Mouse (Mus musculus) left cerebral cortex, postnatal 25 days (tissue): ENCODE measurements around the gene Gas7. TPM values are rescaled to one million over a fixed set of nuclear protein-coding genes. Genes with fewer than 3 reads are reported as not detected.

ENCODE experiments used
- DNase-seq, 2 experiments: peaks; one replicate each; pipeline ENCODE4 v3.0.0; 2022; ENCODE audit warnings: low spot score in 2 of 2, mixed read lengths in 1 of 2
- intact Hi-C: fragments of 180-260 bp; cut with DNase I; formaldehyde crosslinking; loops from one replicate; pipeline ENCODE4 v1.15.1; 2025
- total RNA-seq, 2 experiments: library from RNA; stranded (reverse); gene quantifications; 2 replicates each; pipeline ENCODE4 v1.2.3; 2021

Gene Gas7
- total RNA-seq, result 100 to 1,000 TPM; 544 to 566 TPM

DNA sequence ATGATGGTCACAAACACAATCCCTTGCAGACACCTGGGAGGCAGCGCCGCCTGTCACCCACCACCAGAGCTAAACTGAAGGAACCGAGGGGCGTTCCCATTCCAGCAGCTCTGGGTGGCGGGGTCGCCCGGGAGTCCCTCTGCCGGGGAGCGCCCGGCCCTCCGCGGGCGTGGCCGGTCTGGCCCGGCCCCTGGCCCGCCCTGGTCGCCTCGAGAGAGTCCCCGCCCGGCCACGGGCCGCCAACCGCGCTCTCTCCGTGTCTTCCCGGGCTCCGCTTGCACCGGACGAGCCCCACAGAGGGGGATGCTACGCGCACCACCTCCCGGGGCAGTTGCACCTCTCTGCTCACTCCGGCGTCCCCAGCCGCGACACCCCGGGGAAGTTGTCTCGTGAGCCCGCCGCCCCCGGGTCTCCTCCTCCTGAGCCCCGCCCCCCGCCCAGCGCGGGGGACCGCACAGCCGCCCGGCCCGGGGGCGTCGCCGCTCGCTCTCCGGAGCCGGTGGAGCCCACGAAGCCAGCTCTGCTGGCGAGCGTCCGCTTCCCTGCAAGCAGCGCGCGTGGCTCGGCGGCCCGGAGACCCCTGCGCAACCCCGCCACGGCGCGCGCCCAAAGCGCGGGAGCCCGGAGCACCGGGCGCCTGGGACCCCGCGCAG is at the start of gene Gas7:
Gas7 (plus strand) TSS at position 564 of the 653 bp plus-strand sequence.
- peak in 1 of 2 experiments; percentile 42 for DNase-seq
- intact Hi-C loops, result loop anchor here (5.0 kb wide), 3 partner anchors 83 to 343 kb away; no protein-coding TSS in a partner anchor

DNA sequence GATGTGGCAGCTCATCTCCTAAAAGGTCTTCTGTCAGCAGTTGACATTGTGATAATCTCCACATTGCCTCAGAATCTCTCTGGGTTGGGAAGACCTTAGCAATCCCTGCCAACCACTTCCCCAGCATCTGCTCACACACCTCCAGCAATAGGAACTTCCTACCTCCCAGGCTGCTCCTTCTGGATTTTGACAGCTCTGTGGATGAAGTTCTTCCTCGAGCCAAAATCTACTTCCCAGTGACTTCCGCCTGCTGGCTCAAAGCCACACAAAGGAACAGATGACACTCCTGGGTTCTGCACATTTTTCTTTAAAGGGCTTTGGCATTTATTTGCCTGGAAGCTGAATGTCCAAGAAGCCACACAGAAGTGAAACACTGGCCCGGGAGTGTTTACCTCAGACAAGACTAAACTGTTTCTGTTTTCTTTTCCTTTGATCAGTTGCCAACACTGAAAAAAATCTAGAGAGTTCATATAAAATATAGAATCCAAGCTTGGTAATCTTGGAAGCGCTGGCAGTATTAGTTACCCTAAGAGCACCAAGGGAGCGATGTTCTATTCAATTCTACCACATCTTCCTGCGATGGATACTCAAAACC is 40.8 kb upstream of the Gas7 start:
- intact Hi-C loops, result no loop called here
- peak in 1 of 2 experiments; percentile 76 for DNase-seq

DNA sequence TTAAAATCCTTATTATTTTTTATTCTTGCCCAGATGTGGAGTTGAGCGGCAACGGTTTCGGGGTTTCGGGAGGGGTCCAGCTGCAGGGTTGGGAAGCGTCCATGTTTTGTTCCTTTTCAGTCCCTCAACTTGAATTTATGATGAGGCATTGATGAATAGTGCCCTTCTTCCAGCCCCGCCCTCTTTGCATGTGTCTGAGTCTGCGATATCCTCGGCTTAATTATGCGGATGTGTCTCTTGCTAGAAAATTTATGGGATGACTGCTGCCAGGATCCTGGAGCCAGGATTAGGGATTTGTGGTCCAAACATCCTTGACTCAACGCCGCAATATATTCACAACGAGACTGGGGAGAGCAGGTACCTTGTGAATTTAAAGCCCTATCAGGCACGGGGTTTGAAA is 31.7 kb upstream of the Gas7 start:
- no peak for DNase-seq
- intact Hi-C loops, result no loop called here

DNA sequence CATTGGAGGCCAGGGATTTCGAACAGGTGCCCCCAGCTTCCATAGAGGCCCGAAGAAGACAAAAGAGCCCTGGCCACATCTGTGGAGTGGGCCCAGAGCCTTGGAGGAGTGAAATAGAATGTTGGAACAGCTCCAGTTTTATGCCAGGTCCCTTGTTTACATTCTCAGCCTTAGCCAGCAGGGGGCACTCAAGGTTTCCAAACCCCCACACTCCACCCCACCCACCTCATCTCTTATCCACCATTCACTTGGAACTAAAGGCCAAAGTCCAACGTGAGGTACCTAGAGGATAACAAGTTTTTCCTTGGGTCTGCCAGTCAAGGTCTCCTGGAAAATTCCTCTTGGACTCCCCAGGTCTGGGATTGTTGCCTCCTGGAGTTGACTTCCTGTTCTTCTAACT is 27.0 kb upstream of the Gas7 start:
- peak in 1 of 2 experiments; percentile 28 for DNase-seq
- intact Hi-C loops, result no loop called here

DNA sequence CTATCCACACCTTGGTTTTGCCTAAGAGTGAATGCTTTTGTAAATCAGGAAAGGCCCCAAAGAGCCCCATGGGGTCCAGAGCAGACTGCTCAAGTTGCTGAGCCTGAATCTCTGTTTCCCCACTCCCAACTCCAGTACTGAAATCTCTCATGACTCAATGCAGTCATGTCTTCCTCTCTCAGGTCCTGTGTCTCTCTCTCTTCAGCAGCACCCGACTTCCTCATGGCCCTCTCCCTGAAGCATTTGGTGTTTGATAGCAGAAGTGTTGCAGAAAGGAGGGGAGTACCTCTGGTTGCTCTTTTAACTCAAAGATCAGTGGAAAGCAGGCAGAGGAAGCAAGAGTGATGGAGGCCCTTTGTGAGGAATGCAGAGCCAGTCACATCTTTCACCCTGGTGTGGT is 25.4 kb upstream of the Gas7 start:
- DNase-seq, result no peak
- intact Hi-C loops, result loop anchor here (5.0 kb wide), 1 partner anchor 222 kb away; no protein-coding TSS in a partner anchor

DNA sequence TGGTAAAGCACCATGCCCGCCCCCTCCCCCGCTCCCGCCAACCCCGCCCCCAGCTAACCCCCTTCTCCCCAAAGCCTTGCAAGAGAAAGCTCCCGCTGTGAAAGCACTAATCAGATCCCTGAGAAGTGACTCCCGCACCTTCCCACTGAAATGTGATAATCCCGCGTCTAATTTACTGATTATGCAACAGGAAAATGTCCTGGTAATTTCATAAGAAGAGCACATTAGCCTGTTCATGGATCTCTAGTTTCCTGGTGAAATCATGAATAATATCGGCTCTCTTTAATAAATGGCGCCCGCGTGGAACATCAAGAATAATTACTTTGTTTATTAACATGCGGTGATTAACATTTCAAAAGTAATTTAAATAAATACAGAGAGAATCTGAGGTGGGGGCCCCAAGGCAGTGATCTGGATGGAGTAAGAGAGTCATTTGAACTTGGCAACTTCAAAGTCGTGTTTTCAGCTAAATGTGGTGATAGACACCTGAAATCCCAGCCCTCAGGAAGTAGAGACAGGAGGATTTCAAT is 24.1 kb upstream of the Gas7 start:
- DNase-seq, result no peak
- intact Hi-C loops, result loop anchor here (5.0 kb wide), 1 partner anchor 221 kb away; no protein-coding TSS in a partner anchor

DNA sequence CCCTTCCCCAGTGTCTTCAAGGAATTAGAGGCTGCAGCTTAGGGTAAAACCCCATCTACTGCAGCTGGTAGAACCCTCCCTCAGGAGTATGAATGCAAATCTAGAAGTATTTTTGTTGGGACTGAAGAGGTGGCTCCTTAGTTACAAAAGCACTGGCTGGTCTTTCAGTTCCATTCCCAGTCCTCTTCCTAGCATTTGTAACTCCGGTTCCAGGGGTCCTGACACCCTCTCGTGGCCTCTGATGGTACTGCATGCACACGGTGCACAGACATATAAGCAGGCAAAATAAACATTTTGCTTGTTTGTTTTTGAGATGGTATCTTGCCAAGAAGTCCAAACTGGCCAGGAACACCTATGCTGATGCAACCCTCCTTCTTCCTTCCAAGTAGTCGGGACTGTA is 23.4 kb upstream of the Gas7 start:
- no peak for DNase-seq
- intact Hi-C loops, result loop anchor here (5.0 kb wide), 1 partner anchor 220 kb away; no protein-coding TSS in a partner anchor

DNA sequence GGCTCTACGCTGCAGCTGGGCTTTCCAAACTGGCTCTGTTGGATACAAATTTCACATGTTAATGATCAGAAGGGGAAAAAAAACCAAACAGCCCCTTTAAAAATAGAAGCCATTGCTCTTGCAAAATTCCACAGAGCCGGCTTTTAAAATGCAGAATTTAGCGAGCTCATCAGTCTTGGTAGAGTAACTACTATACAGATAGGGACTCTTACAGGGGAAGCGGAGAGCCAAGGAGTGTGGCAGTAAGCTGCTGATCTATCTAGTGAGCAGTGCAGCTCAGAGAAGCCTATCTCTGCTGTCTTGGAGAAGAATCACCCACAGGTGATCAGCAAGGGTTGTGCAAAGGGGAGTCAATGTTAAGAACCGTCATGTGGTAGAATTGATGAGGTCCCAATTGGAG is 21.5 kb upstream of the Gas7 start:
- intact Hi-C loops, result loop anchor here (5.0 kb wide), 1 partner anchor 219 kb away; no protein-coding TSS in a partner anchor

DNA sequence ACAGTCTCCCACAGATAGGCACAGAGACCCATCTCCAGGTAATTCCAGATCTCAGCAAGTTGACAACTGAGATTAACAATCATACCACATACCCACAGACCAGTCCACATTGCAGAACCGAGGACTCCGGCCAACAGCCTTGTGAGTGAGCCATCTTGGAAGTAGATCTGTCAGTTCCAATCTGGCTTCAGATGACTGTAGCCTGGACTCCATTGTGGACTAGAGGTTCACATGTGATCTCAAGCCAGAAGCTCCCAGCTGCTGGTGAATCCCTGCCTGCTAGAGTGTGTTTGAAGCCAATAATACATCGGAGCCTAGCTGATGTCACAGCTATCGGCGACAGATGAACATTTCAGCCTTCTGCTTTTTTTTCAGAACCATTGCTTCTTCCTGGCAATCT is 16.5 kb upstream of the Gas7 start:
- intact Hi-C loops, result no loop called here
- no peak for DNase-seq

More for the DNA sequence above, 21.5 kb upstream of the Gas7 start:
- DNase-seq, result no peak

DNA sequence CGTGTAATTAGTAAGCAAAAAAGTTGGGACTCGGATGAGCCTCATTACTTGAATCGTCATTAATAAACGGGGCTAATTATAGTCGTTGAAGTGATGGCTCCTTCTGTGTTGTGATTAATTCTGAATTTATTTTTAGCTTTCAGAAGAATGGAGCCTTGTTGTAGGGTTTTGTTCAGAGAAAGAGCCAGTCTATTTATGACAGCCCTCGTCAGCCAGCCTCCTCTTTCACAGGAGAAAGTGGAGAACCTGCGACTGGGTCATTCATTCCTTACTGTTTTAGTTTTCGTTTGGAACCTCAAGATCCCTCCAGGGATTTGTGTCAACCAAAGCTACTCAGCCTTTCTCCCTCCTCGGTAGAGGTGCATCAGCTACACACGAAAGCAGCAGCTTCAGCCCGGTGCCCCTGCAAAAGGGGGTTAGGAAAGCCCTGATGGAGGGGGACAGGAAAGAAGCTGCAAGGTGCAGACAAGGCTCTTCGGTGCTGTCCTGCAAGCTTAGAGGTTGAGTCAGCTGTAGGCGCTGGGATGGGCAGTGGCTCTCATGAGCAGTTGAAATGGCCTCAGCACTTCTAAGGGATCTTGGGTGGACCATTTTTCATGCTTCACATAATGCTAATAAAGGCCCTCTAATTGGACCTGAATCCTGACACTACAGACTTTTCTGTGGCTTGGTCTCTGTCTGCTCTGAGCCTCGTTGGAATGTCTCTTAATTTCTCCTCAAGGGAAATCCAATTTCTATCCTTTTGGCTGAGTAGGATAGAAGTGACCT is 10.0 kb upstream of the Gas7 start:
- intact Hi-C loops, result no loop called here
- no peak for DNase-seq

DNA sequence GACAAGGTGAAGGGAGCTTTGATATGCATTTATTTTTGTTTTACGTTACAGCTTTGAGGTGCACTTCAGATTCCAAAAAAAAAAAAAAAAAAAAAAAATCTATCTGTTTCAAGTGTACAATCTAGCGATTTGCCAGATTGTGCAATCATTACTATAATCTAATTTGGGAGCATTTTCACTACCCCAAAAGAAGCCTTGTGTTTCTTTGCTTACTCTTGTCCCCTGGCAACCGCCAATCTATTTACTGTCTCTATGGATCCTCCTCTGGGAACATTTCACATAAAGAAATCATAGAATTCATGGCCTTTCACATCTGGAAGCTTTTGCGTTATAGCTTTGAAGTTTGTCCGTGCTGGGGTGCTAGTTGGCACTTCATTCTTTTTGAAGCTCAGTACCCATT is 3.7 kb upstream of the Gas7 start:
- intact Hi-C loops, result no loop called here
- DNase-seq, result no peak

DNA sequence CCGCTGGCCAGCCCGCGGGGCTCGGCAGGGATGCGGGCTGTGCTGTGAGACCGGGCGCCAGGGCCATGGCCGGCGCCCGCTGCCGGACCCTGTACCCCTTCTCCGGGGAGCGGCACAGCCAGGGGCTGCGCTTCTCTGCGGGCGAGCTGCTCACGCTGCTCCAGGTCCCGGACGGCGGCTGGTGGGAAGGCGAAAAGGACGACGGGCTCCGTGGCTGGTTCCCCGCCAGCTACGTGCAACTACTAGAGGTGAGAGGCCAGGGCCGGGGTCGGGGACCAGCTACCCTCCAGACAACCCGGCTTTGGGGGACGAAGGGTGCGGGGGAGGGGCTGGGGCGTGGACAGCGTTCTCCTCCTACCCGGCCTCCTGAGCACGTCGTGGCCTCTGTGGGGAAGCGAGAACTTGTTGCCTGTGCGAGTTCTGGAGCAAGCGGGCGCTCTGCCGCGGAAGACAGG is 317 bp downstream of the Gas7 start:
- no peak for DNase-seq
- intact Hi-C loops, result loop anchor here (5.0 kb wide), 3 partner anchors 83 to 343 kb away; no protein-coding TSS in a partner anchor

DNA sequence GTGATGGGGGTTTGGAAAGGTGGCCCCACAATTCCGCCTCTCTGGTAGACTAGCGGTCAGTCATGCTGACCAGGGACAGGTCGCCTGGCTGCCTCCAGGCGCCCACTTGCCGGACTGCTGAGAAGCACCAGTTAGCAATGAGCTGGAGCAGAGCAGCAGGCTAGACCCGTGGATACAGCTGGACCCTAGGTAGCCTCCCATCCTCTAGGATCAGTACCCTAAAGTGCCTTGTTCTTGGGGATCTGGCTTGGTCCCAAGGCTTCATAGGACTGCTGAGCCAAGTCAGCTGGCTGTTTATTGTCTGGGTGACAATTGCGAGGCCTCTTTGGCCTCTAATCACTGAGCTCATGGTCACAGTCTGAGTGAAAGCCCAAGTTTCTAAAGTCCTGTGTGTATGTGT is 792 bp downstream of the Gas7 start:
- no peak for DNase-seq
- intact Hi-C loops, result loop anchor here (5.0 kb wide), 3 partner anchors 84 to 344 kb away; no protein-coding TSS in a partner anchor

DNA sequence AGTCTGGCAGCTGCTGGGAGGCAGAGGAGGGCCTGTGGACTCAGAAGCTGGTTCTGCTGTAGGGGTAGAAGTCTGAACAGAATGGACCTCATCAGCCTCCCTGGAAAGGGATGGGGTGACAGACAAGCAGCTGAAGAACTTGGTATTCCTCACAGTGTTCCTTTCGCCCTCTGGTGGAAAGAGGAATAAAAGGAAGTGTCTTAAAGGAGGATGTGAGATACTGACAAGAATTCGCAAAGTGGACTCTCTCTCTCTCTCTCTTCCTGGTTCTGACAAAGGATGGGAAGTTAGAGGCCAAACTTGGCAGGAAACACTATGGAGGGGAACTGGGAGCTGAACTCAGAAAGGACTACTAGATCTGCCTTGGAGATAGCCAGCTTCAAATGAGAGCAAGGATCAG is 2.9 kb downstream of the Gas7 start:
- peak in 1 of 2 experiments; percentile 76 for DNase-seq
- intact Hi-C loops, result loop anchor here (5.0 kb wide), 3 partner anchors 86 to 346 kb away; no protein-coding TSS in a partner anchor

DNA sequence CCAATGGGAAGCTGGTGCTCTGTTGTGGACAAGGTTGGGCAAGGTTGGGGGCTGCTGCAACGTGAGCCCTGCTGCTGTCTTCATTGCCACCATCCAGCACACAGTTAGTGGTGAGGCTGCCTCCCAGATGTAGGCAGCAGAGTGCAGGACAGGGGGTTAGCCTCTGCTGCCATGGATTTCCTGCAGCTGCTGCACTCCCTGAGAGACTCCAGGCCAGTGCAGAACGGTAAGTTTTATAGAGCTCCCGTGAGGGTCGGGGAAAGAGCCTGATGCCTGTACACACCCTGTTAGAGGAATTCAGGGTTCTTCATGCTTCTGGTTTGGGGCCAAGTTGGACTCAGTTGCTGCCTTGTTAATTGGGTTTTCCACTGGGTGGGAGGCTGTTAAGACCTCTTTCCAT is 11.9 kb downstream of the Gas7 start:
- intact Hi-C loops, result no loop called here
- DNase-seq, result no peak

DNA sequence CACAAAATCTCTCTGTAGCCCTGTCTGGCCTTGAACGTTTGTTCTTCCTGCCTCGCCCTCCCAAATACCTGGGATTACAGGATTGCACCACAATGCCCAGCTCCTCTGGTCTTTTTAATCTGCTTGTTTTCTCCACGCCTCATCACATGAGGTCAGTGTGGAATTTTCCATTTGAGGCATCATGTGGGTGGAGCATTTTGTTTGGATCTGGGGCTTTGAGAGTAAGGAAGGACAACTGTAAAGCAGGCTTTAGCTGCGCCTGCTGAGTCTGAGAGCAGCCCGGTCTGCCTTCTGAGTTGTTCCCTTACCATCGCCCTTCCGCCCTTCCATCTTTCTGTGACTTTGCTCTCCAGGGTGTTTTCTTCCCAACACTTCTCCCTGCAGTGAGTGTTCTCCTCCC is 13.6 kb downstream of the Gas7 start:
- DNase-seq, result peak in 1 of 2 experiments; percentile 41
- intact Hi-C loops, result no loop called here

DNA sequence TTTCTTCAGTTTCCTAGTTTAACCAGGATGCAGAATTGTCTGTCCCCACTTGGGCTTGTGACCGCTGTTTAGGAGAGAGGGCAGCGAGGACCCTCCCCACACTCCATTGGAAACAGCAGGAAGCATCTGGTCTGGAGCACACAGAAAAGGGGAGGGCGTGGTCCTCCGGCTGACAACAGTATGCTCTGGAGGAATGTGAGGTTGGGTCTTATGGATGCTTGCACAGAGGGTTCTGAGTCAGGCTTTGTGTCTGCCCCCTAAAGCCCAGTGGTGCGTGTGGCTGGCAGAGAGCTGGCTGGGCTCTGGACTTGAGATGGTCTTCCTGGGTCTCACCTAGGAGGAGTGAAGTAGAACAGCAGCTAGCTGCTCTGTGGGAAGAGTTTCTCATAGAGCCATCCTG is 19.4 kb downstream of the Gas7 start:
- intact Hi-C loops, result loop anchor here (10.0 kb wide), 1 partner anchor 340 kb away; no protein-coding TSS in a partner anchor
- DNase-seq, result no peak

DNA sequence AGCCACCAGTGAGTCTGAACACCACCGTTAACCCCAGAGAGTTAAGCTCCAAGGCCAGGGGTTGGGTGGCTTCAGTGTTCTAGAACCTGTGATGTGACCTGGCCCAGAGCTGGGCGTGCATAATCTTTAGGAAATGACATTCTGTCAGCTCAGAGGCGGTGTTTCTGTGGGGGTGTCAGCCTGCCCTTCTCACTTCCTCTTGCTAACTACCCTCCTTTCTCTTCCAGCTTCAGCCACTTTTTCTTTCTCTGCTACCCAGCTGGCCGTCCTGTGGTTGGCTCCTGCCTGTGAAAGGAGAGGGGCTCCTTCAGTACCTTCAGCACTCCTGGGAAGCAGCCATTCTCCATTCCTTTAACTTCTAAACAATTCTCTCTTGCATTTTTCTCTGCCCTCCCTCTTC is 24.3 kb downstream of the Gas7 start:
- intact Hi-C loops, result loop anchor here (10.0 kb wide), 1 partner anchor 335 kb away; no protein-coding TSS in a partner anchor
- no peak for DNase-seq

DNA sequence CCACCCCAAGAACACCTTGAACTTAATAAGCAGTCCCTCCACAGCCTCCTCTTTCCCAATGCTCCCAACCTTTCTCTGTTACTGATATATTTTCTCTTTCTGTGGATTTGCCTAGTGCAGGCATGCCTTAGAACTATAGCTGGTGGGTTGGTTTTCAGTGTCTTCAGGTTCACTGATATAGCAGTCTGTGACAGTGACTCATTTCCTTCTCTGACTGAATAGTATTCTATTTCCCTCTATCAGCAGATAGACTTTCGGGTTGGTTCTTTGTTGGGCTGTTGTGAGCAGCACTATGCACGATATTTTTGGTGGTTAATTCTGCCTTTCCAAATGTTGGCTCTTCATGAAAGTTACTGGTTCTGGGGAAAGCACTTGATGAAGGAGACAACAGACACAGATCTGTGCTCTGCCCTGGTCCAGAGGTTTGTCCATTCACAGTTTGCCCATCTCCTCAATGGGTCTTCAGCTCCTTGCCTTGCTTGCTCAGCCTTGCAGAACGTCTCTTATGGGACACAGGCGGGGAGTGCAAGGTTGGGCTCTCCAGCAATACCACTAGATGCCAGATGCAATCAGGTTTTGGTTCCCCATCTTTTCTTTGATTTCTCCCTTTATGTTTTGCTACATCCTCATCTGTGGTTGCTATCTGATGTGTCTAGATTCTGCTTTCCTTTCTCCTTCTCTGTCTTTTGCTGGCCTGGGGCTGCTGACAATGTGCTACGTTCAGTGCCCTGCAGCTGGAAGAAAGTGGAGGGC is 25.1 kb downstream of the Gas7 start:
- DNase-seq, result no peak
- intact Hi-C loops, result no loop called here
